Mouse (Mus musculus) midbrain, embryonic 16.5 days (tissue): Measurements from ENCODE around the gene Synj1. TPM values are rescaled to one million over a fixed set of nuclear protein-coding genes. Genes with fewer than 3 reads are reported as not detected.

Experiments used
- ATAC-seq: fragments of 200-750 bp; cut with Nextera tagmentation; 2 replicates; pipeline ENCODE4 v1.8.0; 2017; ENCODE audit warnings: moderate TSS enrichment
- H3K27ac ChIP-seq: fragments of 300-500 bp; sonication (generic); 2 replicates; pipeline ENCODE4 v1.5.1; 2014; ENCODE audit warnings: mild to moderate bottlenecking, low read length, mixed read lengths
- H3K27me3 ChIP-seq: fragments of 300-500 bp; sonication (generic); 2 replicates; pipeline ENCODE4 v1.6.1; 2014; ENCODE audit warnings: low read depth, low read length, mixed read lengths; ENCODE audit not compliant: control insufficient read depth, insufficient read depth
- H3K36me3 ChIP-seq: fragments of 300-500 bp; sonication (generic); 2 replicates; pipeline ENCODE4 v1.6.1; 2014; ENCODE audit warnings: mild to moderate bottlenecking, low read length, moderate library complexity, mixed read lengths; ENCODE audit not compliant: control insufficient read depth, insufficient read depth
- H3K4me1 ChIP-seq: fragments of 300-500 bp; sonication (generic); 2 replicates; pipeline ENCODE4 v1.6.1; 2014; ENCODE audit warnings: mild to moderate bottlenecking, low read length, mixed read lengths; ENCODE audit not compliant: control insufficient read depth, insufficient read depth
- H3K4me2 ChIP-seq: fragments of 300-500 bp; sonication (generic); 2 replicates; pipeline ENCODE4 v1.6.1; 2014; ENCODE audit warnings: mild to moderate bottlenecking, low read length, mixed read lengths
- H3K4me3 ChIP-seq: fragments of 300-500 bp; sonication (generic); 2 replicates; pipeline ENCODE4 v1.5.1; 2014; ENCODE audit warnings: low read depth, mild to moderate bottlenecking, low read length, moderate library complexity, mixed read lengths
- H3K9ac ChIP-seq: fragments of 300-500 bp; sonication (generic); 2 replicates; pipeline ENCODE4 v1.6.1; 2014; ENCODE audit warnings: low read depth, low read length, mixed read lengths
- H3K9me3 ChIP-seq: fragments of 300-500 bp; sonication (generic); replicated peaks from 2 replicates; pipeline ENCODE4 v1.6.1; 2014; ENCODE audit warnings: mild to moderate bottlenecking, low read length, mixed read lengths; ENCODE audit not compliant: control insufficient read depth, poor library complexity, severe bottlenecking
- WGBS: fragments of 180-500 bp; shearing (Covaris S2); extraction: QIAGEN DNeasy Blood & Tissue Kit; methylation state at CpG from one replicate; pipeline ENCODE4 v1.1.7; 2014; 5-methylcytosine and 5-hydroxymethylcytosine counted together
- polyA plus RNA-seq: library from polyadenylated mRNA; unstranded; fragments of >200 nt; fragmentation: Nextera tagmentation; extraction: Ambion mirVana; gene quantifications from 2 replicates; pipeline ENCODE4 v1.2.1, GENCODE M21; 2015

Gene Synj1
- polyA plus RNA-seq, 1 experiment from 2014 or later = 55.7 TPM

- Histone ChIP-seq H3K9me3 (no peaks in the 10 kb centered on the region), H3K4me2 (no peak overlapping the region), H3K27ac (no peak overlapping the region), H3K4me3 (no peak overlapping the region), H3K27me3 (no peaks in the 10 kb centered on the region), H3K4me1 (no peaks in the 10 kb centered on the region), H3K36me3 (peaks cover 19% of the 10 kb centered on the region), H3K9ac (no peak overlapping the region)
- no peak for ATAC-seq
- 94% methylated on average over 10 of the region's 10 CpGs for WGBS
These were observed 47.2 kb downstream of the Synj1 start for GRCm38 (mm10) chr16:90963866-90964265.

DNA sequence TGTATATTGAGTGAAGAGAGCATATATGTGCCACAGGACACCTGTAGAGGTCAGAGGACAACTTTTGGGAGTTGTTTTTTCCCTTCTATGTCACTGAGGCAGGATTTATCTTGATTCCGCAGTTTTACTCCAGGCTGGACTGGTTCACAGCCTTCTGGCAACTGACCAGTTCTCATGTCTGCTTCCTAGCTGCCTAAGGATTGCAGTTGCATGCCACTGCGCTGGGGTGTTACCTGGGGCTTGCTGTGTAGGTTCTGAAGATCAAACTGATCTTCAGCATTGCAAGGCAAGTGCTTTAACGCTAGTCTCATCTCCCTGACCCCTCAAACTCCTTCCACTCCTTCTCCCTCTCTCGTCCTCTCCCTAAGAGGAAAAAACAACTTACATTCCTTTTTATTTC is 47.9 kb downstream of the Synj1 start:
- 95% methylated on average over 4 of the region's 4 CpGs for WGBS
- H3K27ac ChIP-seq = no peak overlapping the region
- ATAC-seq = no peak
- no peak overlapping the region for H3K4me2 ChIP-seq
- no peak overlapping the region for H3K4me3 ChIP-seq
- H3K36me3 ChIP-seq = peaks cover 16% of the 10 kb centered on the region
- no peak overlapping the region for H3K9ac ChIP-seq
- no peaks in the 10 kb centered on the region for H3K4me1 ChIP-seq
- H3K9me3 ChIP-seq = no peaks in the 10 kb centered on the region
- H3K27me3 ChIP-seq = no peaks in the 10 kb centered on the region

DNA sequence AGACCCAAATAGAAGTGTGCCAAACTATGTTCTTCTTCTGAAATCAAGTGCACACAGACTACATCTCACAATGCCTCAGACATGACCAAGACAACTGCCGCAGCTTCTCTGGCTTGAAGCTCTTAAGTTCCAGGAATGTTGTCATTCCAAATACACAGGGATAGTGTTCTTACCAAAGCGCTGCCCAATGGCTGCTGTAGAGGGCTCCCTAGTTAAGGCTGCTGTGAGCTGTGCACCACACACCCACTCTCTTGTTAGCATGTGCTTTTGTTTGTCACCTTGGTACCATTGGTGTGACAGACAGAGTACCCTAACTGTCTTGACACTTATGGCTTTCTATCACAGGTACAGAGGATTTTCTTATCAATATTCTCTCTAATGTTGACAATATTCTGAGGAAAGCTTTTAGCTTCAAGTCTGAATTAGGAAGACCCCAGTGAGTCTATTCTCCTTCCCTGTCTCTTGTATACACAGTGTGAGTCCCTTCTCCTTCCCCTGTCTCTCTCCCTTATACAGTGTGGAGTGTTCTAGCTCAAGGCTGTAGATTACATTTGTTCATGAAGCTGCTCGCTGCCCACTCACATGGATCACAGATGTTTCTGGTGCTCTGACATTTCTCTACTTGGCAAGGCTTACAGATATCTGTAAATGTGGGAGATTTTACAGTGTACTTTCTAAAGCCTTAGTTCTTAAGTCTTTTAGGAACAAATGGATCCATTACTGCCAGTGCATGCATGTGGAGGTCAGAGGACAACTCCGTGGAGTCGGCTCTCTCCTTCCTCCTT is 52.6 kb downstream of the Synj1 start:
- 87% methylated on average over 5 of the region's 5 CpGs for WGBS
- H3K9me3 ChIP-seq = no peaks in the 10 kb centered on the region

DNA sequence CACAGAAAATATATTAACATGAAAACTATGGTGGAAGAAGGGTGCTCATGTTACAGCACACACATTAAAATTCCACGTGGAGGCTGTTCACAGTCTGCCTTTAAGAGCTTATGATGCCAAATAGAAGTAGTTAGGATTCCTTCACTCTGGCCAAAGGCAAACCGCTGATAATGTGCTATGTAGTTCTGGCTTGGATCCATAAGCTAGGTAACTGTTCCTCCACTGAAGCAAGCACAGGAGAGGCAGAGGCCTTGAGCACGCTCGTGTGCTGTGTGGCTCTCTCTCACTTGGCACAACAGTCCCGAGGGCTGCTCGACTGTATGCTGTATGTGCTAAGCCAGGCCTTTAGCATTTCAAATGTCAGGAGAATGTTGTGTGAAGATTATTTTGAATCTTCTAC is 55.6 kb downstream of the Synj1 start:
- Histone ChIP-seq H3K27me3 (no peaks in the 10 kb centered on the region), H3K4me3 (no peak overlapping the region), H3K9me3 (no peaks in the 10 kb centered on the region), H3K4me1 (no peaks in the 10 kb centered on the region), H3K27ac (no peak overlapping the region), H3K9ac (no peak overlapping the region), H3K4me2 (no peak overlapping the region), H3K36me3 (peaks cover 15% of the 10 kb centered on the region)
- ATAC-seq = no peak
- 88% methylated on average over 6 of the region's 6 CpGs for WGBS

More for the DNA sequence above, 52.6 kb downstream of the Synj1 start:
- no peaks in the 10 kb centered on the region for H3K27me3 ChIP-seq
- no peak overlapping the region for H3K4me3 ChIP-seq
- H3K36me3 ChIP-seq = peaks cover 16% of the 10 kb centered on the region
- no peak for ATAC-seq
- H3K4me2 ChIP-seq = no peak overlapping the region
- no peak overlapping the region for H3K27ac ChIP-seq
- H3K4me1 ChIP-seq = no peaks in the 10 kb centered on the region
- no peak overlapping the region for H3K9ac ChIP-seq

DNA sequence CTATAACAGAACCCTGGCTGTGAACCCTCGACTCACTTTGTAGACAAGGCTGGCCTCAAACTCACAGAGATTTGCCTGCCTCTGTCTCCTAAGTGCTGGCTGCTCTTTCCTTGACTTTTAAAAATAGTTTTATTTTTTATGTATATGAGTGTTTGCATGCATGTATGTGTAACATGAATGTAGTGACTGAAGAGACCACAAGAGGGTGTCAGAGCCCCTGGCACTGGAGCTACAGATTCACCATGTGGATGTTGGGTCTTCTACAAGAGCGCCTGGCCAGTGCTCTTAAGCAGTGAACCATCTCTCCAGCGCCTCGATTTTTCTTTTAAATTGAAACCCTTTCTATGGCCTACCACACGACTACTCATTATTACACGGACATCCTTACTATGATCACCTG is 57.3 kb downstream of the Synj1 start:
- no peak for ATAC-seq
- no peaks in the 10 kb centered on the region for H3K4me1 ChIP-seq

DNA sequence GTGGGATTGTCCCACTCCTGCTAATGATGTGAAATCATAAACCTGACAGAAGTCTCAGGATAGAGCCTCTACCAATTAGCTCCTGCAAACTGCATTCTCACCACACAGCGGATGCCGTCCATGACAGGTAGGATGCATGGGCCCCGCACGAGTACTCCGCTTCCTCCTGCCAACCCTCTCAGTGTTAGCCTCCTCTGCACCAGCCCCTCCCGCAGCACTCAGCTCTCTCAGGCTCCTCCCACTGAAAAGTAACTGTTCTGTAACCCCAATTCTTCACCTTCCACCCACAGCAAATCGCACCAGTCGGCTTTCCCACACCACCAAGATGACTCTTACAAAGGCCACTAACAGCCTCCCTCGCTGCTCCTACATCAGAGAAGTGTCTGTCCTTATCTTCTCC is 58.0 kb downstream of the Synj1 start:
- Histone ChIP-seq H3K27ac (no peak overlapping the region), H3K9ac (no peak overlapping the region), H3K36me3 (peaks cover 15% of the 10 kb centered on the region), H3K4me2 (no peak overlapping the region), H3K4me1 (no peaks in the 10 kb centered on the region), H3K27me3 (no peaks in the 10 kb centered on the region), H3K9me3 (no peaks in the 10 kb centered on the region), H3K4me3 (no peak overlapping the region)
- WGBS = 91% methylated on average over 9 of the region's 9 CpGs
- ATAC-seq = no peak

More for the DNA sequence above, 57.3 kb downstream of the Synj1 start:
- H3K27ac ChIP-seq = no peak overlapping the region
- peaks cover 15% of the 10 kb centered on the region for H3K36me3 ChIP-seq
- H3K9ac ChIP-seq = no peak overlapping the region
- H3K4me3 ChIP-seq = no peak overlapping the region
- H3K27me3 ChIP-seq = no peaks in the 10 kb centered on the region
- no peak overlapping the region for H3K4me2 ChIP-seq
- WGBS = 93% methylated on average over 6 of the region's 6 CpGs
- H3K9me3 ChIP-seq = no peaks in the 10 kb centered on the region

DNA sequence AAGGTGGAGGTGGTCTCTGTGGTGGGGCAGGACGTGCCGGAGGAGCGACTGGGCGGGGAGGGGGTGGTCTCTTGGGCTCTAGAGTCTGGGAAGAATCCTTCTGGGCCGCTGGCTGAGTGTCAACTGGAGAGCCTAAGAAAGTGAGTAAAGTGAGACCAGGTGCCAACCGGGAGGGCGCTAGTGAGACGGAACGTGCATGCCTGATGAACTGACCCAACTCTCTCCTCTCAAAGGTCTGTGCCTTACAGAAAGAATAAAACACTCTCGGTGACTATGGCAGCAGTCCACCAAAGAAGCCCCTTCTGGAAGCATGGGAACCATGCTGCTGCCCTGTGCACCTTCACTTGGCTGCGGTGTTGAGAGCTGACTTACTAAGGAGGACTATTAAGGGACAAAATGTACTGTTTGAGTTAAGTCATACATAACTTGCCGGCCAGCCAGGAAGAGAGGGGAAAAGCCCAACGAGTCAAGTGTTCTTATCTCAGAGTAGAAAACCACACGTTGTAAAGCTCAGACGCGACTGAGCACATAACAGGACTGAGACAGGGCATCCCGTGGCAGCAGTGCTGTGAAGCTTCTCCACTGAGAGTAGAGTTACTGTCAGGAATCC is 60.6 kb downstream of the Synj1 start:
- WGBS = 57% methylated on average over 17 of the region's 17 CpGs
- H3K4me1 ChIP-seq = no peaks in the 10 kb centered on the region

GRCm38 (mm10) chr16:90946977-90947376 is 64.1 kb downstream of the Synj1 start:
- WGBS = 83% methylated on average over 8 of the region's 8 CpGs
- H3K27me3 ChIP-seq = no peaks in the 10 kb centered on the region
- no peak for ATAC-seq
- H3K36me3 ChIP-seq = peaks cover 27% of the 10 kb centered on the region
- H3K9ac ChIP-seq = no peak overlapping the region
- H3K9me3 ChIP-seq = no peaks in the 10 kb centered on the region
- no peak overlapping the region for H3K4me2 ChIP-seq
- no peaks in the 10 kb centered on the region for H3K4me1 ChIP-seq
- no peak overlapping the region for H3K27ac ChIP-seq
- no peak overlapping the region for H3K4me3 ChIP-seq

More for the DNA sequence above, 60.6 kb downstream of the Synj1 start:
- Histone ChIP-seq H3K4me3 (no peak overlapping the region), H3K9me3 (no peaks in the 10 kb centered on the region), H3K27ac (no peak overlapping the region), H3K9ac (no peak overlapping the region), H3K27me3 (no peaks in the 10 kb centered on the region), H3K4me2 (no peak overlapping the region), H3K36me3 (peaks cover 24% of the 10 kb centered on the region)
- no peak for ATAC-seq

DNA sequence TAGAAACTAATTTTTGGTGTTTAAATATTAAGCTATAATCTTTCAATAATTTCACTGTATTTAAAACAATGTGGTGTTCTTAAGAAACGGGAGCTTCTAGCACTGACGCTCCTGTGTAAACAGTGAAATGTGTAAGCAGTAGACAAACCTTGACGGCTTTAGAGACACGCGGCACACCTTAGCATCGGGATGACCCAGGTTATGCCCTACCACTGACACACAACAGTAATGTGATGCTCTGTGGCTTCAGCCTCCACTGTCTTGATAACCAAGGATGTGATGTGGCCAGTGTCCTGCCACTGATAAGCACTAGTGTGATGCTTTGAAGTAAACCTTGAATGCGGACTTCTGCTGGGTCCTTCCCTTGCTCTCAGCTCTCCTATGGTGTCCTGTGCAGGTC is 69.9 kb downstream of the Synj1 start:
- Histone ChIP-seq H3K27me3 (no peaks in the 10 kb centered on the region), H3K4me1 (no peaks in the 10 kb centered on the region), H3K9me3 (no peaks in the 10 kb centered on the region), H3K27ac (no peak overlapping the region), H3K4me3 (no peak overlapping the region), H3K36me3 (peaks cover 26% of the 10 kb centered on the region), H3K4me2 (no peak overlapping the region), H3K9ac (no peak overlapping the region)
- WGBS = 97% methylated on average over 7 of the region's 7 CpGs
- ATAC-seq = no peak
